Mouse (Mus musculus) testis, adult 2 months (tissue): ENCODE measurements at regions not wholly inside any gene's neighbourhood (a gene's known extent, or its start where the extent isn't known, plus 50 kb on each side); places are given as distances from the start of the nearest gene placed in this dataset.

Experiments
- CTCF ChIP-seq: fragments of 200-500 bp; IDR thresholded peaks from 2 replicates; pipeline ENCODE4 v1.5.1; 2012; ENCODE audit warnings: low read depth, mild to moderate bottlenecking, inconsistent platforms, low read length, moderate library complexity; ENCODE audit not compliant: control insufficient read depth, insufficient read depth, insufficient replicate concordance
- POLR2A ChIP-seq: fragments of 200-500 bp; IDR thresholded peaks from 2 replicates; pipeline ENCODE4 v1.6.1; 2012; ENCODE audit warnings: low read depth, mild to moderate bottlenecking, inconsistent platforms, low read length, moderate library complexity; ENCODE audit not compliant: control insufficient read depth

- TF ChIP-seq CTCF (no peak), POLR2A (no peak)
These were observed 190.3 kb downstream of the Etaa1 start for GRCm38 (mm10) chr11:17763411-17763810.
